Mouse (Mus musculus) lung, embryonic 14.5 days (tissue): ENCODE data around the gene Tshz2. TPM values are rescaled to one million over a fixed set of nuclear protein-coding genes. Genes with fewer than 3 reads are reported as not detected.

Source experiments
- ATAC-seq: fragments of 200-750 bp; cut with Nextera tagmentation; 2 replicates; pipeline ENCODE4 v1.8.0; 2017; ENCODE audit warnings: mild to moderate bottlenecking, moderate TSS enrichment, moderate library complexity; ENCODE audit not compliant: insufficient read depth
- DNase-seq: peaks from one replicate; pipeline ENCODE4 v3.0.0-alpha.2; 2015
- H3K27ac ChIP-seq: fragments of 300-500 bp; sonication (generic); 2 replicates; pipeline ENCODE4 v1.5.1; 2014; ENCODE audit warnings: low read depth, mild to moderate bottlenecking, moderate library complexity
- H3K27me3 ChIP-seq: fragments of 300-500 bp; sonication (generic); 2 replicates; pipeline ENCODE4 v1.6.1; 2014; ENCODE audit warnings: low read length, control low read depth; ENCODE audit not compliant: insufficient read depth
- H3K36me3 ChIP-seq: fragments of 300-500 bp; sonication (generic); 2 replicates; pipeline ENCODE4 v1.6.1; 2014; ENCODE audit warnings: control low read depth; ENCODE audit not compliant: insufficient read depth
- H3K4me1 ChIP-seq: fragments of 300-500 bp; sonication (generic); 2 replicates; pipeline ENCODE4 v1.6.1; 2014; ENCODE audit warnings: antibody characterized with exemption, control low read depth; ENCODE audit not compliant: insufficient read depth
- H3K4me2 ChIP-seq: fragments of 300-500 bp; sonication (generic); 2 replicates; pipeline ENCODE4 v1.6.1; 2014; ENCODE audit warnings: mild to moderate bottlenecking
- H3K4me3 ChIP-seq: fragments of 300-500 bp; sonication (generic); 2 replicates; pipeline ENCODE4 v1.5.1; 2014; ENCODE audit warnings: low read depth, low read length
- H3K9ac ChIP-seq: fragments of 300-500 bp; sonication (generic); 2 replicates; pipeline ENCODE4 v1.6.1; 2014
- H3K9me3 ChIP-seq: fragments of 300-500 bp; sonication (generic); 2 replicates; pipeline ENCODE4 v1.6.1; 2016; ENCODE audit warnings: low read depth, low read length, control low read depth
- CTCF ChIP-seq: IDR thresholded peaks from 2 replicates; pipeline ENCODE4 v1.5.1; 2016; ENCODE audit warnings: antibody characterized with exemption, low read depth
- whole genome bisulfite sequencing: fragments of 180-500 bp; shearing (Covaris S2); extraction: QIAGEN DNeasy Blood & Tissue Kit; methylation state at CpG from one replicate; pipeline ENCODE4 v1.1.7; 2014; 5-methylcytosine and 5-hydroxymethylcytosine counted together
- polyA plus RNA-seq: library from polyadenylated mRNA; unstranded; fragments of >200 nt; fragmentation: Nextera tagmentation; extraction: Ambion mirVana; gene quantifications from 2 replicates; pipeline ENCODE4 v1.2.1, GENCODE M21; 2014

The Tshz2 gene
- polyA plus RNA-seq, 1 experiment from 2014 or later, result 8.9 TPM

DNA sequence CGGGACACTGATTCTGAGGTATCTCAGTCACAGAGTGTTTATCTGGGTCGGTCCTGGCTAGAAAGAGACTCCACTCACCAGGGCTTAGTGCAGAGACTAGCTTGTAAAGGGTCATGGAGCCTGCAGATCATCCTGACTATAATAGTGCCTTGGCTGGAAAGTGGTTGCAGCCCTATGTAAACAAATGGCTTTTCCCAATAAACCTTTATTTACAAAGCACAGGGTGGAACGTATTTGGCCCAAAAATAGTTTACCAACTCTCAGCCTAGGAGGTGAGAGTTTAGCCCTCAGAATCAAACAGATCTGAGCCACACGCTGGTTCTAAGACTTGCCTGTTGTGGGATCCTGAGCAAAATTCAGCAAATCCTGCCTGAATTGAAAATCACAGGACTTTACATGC lies 111.1 kb downstream of the Tshz2 start:
- no peak overlapping the region for H3K4me3 ChIP-seq
- no peak overlapping the region for H3K27ac ChIP-seq
- peaks cover 7% of the 10 kb centered on the region; the same call in 1 of the 2 replicates for H3K4me1 ChIP-seq
- H3K9ac ChIP-seq, result no peak overlapping the region
- ATAC-seq (no peak), DNase-seq (no peak)
- 43% methylated on average over 4 of the region's 4 CpGs for WGBS
- 0 out of 2 replicates have a peak, but pooled peaks cover 4% of the 10 kb centered on the region for H3K9me3 ChIP-seq
- H3K36me3 ChIP-seq, result no peaks in the 10 kb centered on the region
- H3K27me3 ChIP-seq, result no peaks in the 10 kb centered on the region
- no peak for TF ChIP-seq CTCF
- no peak overlapping the region for H3K4me2 ChIP-seq

- DNase-seq (no peak), ATAC-seq (no peak)
- WGBS, result 83% methylated on average over 7 of the region's 7 CpGs
- H3K27ac ChIP-seq, result no peak overlapping the region
- peaks cover 9% of the 10 kb centered on the region for H3K4me1 ChIP-seq
- no peak overlapping the region for H3K4me3 ChIP-seq
- no peaks in the 10 kb centered on the region for H3K36me3 ChIP-seq
- H3K27me3 ChIP-seq, result no peaks in the 10 kb centered on the region
- no peak for TF ChIP-seq CTCF
- H3K9ac ChIP-seq, result no peak overlapping the region
- 0 out of 2 replicates have a peak, but pooled peaks cover 4% of the 10 kb centered on the region for H3K9me3 ChIP-seq
- H3K4me2 ChIP-seq, result no peak overlapping the region
Observed at GRCm38 (mm10) chr2:169747114-169747642, 114.4 kb downstream of the Tshz2 start.

- Histone ChIP-seq H3K27me3 (no peaks in the 10 kb centered on the region), H3K4me3 (no peak overlapping the region), H3K9me3 (0 out of 2 replicates have a peak, but pooled peaks cover 4% of the 10 kb centered on the region), H3K36me3 (no peaks in the 10 kb centered on the region), H3K9ac (no peak overlapping the region), H3K4me1 (peaks cover 3% of the 10 kb centered on the region; the same call in 1 of the 2 replicates), H3K4me2 (peak overlapping the region; percentile 16; the same call in 1 of the 2 replicates), H3K27ac (no peak overlapping the region)
- no peak for TF ChIP-seq CTCF
- DNase-seq, result peak; percentile 36
- 48% methylated on average over 16 of the region's 16 CpGs for WGBS
- no peak for ATAC-seq
Observed at GRCm38 (mm10) chr2:169749331-169749945, 116.6 kb downstream of the Tshz2 start.

GRCm38 (mm10) chr2:169750574-169751491 lies 118.0 kb downstream of the Tshz2 start:
- 0 out of 2 replicates have a peak, but pooled peaks cover 4% of the 10 kb centered on the region for H3K9me3 ChIP-seq
- TF ChIP-seq CTCF, result no peak
- no peak overlapping the region for H3K9ac ChIP-seq
- ATAC-seq (peak; percentile 59; the same call in 1 of the 2 replicates), DNase-seq (peak; percentile 65)
- no peak overlapping the region for H3K4me2 ChIP-seq
- H3K4me1 ChIP-seq, result peaks cover 3% of the 10 kb centered on the region; the same call in 1 of the 2 replicates
- H3K27ac ChIP-seq, result peak overlapping the region; percentile 21; the same call in 1 of the 2 replicates
- H3K36me3 ChIP-seq, result no peaks in the 10 kb centered on the region
- H3K4me3 ChIP-seq, result no peak overlapping the region
- no peaks in the 10 kb centered on the region for H3K27me3 ChIP-seq
- WGBS, result 33% methylated on average over 15 of the region's 15 CpGs

DNA sequence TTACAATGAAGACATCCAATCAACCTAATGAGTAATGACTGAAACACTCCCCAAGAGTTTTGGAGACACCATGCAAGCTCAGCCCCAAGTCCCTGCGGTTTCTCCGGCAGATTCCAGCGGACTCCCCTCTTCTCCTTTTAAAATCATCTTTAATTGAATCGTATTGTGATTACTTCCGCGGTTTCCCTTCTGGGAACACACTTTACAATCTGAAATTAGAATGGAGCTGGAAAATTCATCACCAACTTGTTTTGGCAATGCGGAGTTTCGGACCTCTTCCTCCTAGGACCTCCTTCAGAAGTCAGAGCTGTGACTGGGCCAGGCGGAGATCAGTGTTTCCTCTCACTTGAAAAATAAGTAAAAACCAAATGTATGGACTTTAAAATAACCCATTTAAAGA lies 119.3 kb downstream of the Tshz2 start:
- H3K4me2 ChIP-seq, result no peak overlapping the region
- 91% methylated on average over 9 of the region's 9 CpGs for WGBS
- no peak overlapping the region for H3K27ac ChIP-seq
- no peak for TF ChIP-seq CTCF
- no peaks in the 10 kb centered on the region for H3K27me3 ChIP-seq
- no peaks in the 10 kb centered on the region for H3K36me3 ChIP-seq
- H3K9me3 ChIP-seq, result 0 out of 2 replicates have a peak, but pooled peaks cover 4% of the 10 kb centered on the region
- DNase-seq (no peak), ATAC-seq (no peak)
- no peak overlapping the region for H3K4me3 ChIP-seq
- H3K4me1 ChIP-seq, result peaks cover 3% of the 10 kb centered on the region; the same call in 1 of the 2 replicates
- H3K9ac ChIP-seq, result no peak overlapping the region

DNA sequence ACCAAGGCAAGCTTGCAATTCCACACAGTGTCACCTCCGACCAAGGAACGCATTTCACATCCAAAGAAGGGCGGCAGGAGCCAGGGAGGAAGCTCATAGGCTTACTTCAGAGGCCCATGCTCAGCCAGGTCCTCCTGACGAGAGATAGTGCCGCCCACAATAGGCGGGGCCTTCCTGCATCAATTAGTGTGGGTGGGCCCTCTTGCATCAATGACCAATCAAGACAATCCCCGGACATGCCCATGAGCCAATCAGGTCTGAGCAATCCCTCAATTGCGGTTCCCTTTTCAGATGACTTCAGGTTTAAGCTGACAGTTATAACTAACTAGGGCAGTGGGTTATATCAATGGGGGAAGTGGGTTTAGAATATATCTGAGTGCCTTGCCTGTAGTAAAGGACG lies 120.6 kb downstream of the Tshz2 start:
- H3K4me2 ChIP-seq, result no peak overlapping the region
- H3K27me3 ChIP-seq, result no peaks in the 10 kb centered on the region
- no peaks in the 10 kb centered on the region for H3K9me3 ChIP-seq
- DNase-seq, result no peak
- no peak for TF ChIP-seq CTCF
- H3K4me1 ChIP-seq, result peaks cover 3% of the 10 kb centered on the region; the same call in 1 of the 2 replicates
- no peak overlapping the region for H3K9ac ChIP-seq
- H3K36me3 ChIP-seq, result no peaks in the 10 kb centered on the region
- ATAC-seq, result no peak
- 92% methylated on average over 9 of the region's 9 CpGs for WGBS
- no peak overlapping the region for H3K4me3 ChIP-seq
- H3K27ac ChIP-seq, result no peak overlapping the region
